In genomic region chr8:111536978-111537764, GRCm38 (mm10) we compare ENCODE assay signal across 8 mouse cellular contexts. TPM values are rescaled to one million over a fixed set of nuclear protein-coding genes. Genes with fewer than 3 reads are reported as not detected.
A peak's percentile ranks its signal among the peaks of the same experiment; 100 is the strongest.
DNase-seq lines count a peak whose midpoint lies in the region; ATAC-seq and TF ChIP-seq lines count a peak whose summit lies in the region.

No protein-coding gene starts in this region.

- no peaks in the 10 kb centered on the region for H3K9me3 ChIP-seq in forebrain, postnatal 0 days (ENCODE audit: low read length)

- H3K4me1 ChIP-seq in forebrain, postnatal 0 days (ENCODE audit: insufficient read depth): peaks cover 23% of the 10 kb centered on the region; the same call in 1 of the 2 replicates

- ATAC-seq in forebrain, postnatal 0 days: peak; percentile 47
- ATAC-seq in inflammation-experienced regulatory T-cells, adult 6 months: peak; percentile 80
- ATAC-seq in megakaryocyte progenitor cell, adult 5-6 weeks (replicated peaks; ENCODE audit: poor library complexity): peak; percentile 12

- TF ChIP-seq CTCF in forebrain, postnatal 0 days (IDR thresholded peaks at IDR 0.05; ENCODE audit: low read depth): peak; percentile 32

- no peaks in the 10 kb centered on the region for H3K27me3 ChIP-seq in forebrain, postnatal 0 days (ENCODE audit: insufficient read depth, low read length)

- no peaks in the 10 kb centered on the region for H3K36me3 ChIP-seq in forebrain, postnatal 0 days (ENCODE audit: insufficient read depth)

- H3K4me3 ChIP-seq in forebrain, postnatal 0 days (ENCODE audit: low read depth, low read length): peak overlapping the region; percentile 92

- peak overlapping the region; percentile 85 for H3K4me2 ChIP-seq in forebrain, postnatal 0 days (ENCODE audit: low read depth)

- intact Hi-C loops in left cerebral cortex, postnatal 36 days (cut with DNase I): loop anchor here (2.0 to 5.0 kb wide), 2 partner anchors 90 to 105 kb away; partner anchors contain the start of gene Zfp1

- H3K27ac ChIP-seq in forebrain, postnatal 0 days (ENCODE audit: low read depth, low read length): peak overlapping the region; percentile 96

- peak; percentile 37 for DNase-seq in NIH3T3 (ENCODE audit: low read depth)
- DNase-seq in cerebellum, adult 9-10 months: peak; percentile 63
- peak; percentile 55 for DNase-seq in forebrain, postnatal 0 days
- peak; percentile 54 to 63 for DNase-seq in left cerebral cortex, postnatal 36 days (ENCODE audit: low spot score in 2 of 2)
- peak; percentile 51 for DNase-seq in right cerebral cortex, postnatal 4 days
- DNase-seq in yolk sac, embryonic 10.5 days (ENCODE audit: low spot score): peak; percentile 34

- peak overlapping the region; percentile 94 for H3K9ac ChIP-seq in forebrain, postnatal 0 days

- 1% methylated on average over 64 of the region's 64 CpGs for WGBS in forebrain, postnatal 0 days

RNA-seq across cellular contexts. Expression of gene Znrf1, which starts 1.3 kb away (rescaled TPM):
- total RNA-seq in forebrain, postnatal 0 days (2014; rRNA removed): 180 and 225 TPM in 2 replicates
- polyA plus RNA-seq in forebrain, postnatal 0 days (2015; fragmentation: Nextera tagmentation; extraction: Ambion mirVana): 101 and 113 TPM in 2 replicates
- polyA plus RNA-seq in inflammation-experienced regulatory T-cells, adult 6 months (2017; shearing (Covaris generic)): 10 to 100 TPM; 12.4 to 58.2 (median 50.7) TPM
- total RNA-seq in left cerebral cortex, postnatal 36 days (2021): 100 to 1,000 TPM; 154 to 166 TPM
- 71.1 and 76.6 TPM in 2 replicates for total RNA-seq in megakaryocyte progenitor cell, adult 5-6 weeks (2015)
- total RNA-seq in megakaryocyte progenitor cell, adult 5-6 weeks (2017): 57.9 and 66.1 TPM in 2 replicates

RNA-seq across cellular contexts. Expression of gene Wdr59, which starts 15.3 kb away (rescaled TPM):
- 10.2 and 10.7 TPM in 2 replicates for total RNA-seq in forebrain, postnatal 0 days (2014; rRNA removed)
- 3.5 and 6.8 TPM in 2 replicates for polyA plus RNA-seq in forebrain, postnatal 0 days (2015; fragmentation: Nextera tagmentation; extraction: Ambion mirVana)
- 1 to 10 TPM; 2.9 to 4.9 (median 4.6) TPM for polyA plus RNA-seq in inflammation-experienced regulatory T-cells, adult 6 months (2017; shearing (Covaris generic))
- total RNA-seq in left cerebral cortex, postnatal 36 days (2021): 10 to 100 TPM; 20.3 to 21.7 TPM
- 4.5 and 6.8 TPM in 2 replicates for total RNA-seq in megakaryocyte progenitor cell, adult 5-6 weeks (2015)
- 5.7 and 6.3 TPM in 2 replicates for total RNA-seq in megakaryocyte progenitor cell, adult 5-6 weeks (2017)

Comparison
In these comparisons a context has a peak if more than half of its experiments do, and no peak if none do; other contexts are left out.
1. Peak in every context shown above with its lines: DNase-seq, ATAC-seq, H3K4me3 ChIP-seq and H3K27ac ChIP-seq.
2. ATAC-seq: peak in every context shown above with its lines; median percentile 80 in inflammation-experienced regulatory T-cells, adult 6 months; 47 in forebrain, postnatal 0 days; 12 in megakaryocyte progenitor cell, adult 5-6 weeks.